Mouse (Mus musculus) thymus, adult 2 months (tissue): ENCODE data around the gene Gm20716.

Experiments used
- CTCF ChIP-seq: fragments of 200-500 bp; IDR thresholded peaks from 2 replicates; pipeline ENCODE4 v1.5.1; 2012; ENCODE audit warnings: mild to moderate bottlenecking, control low read depth, low read length, moderate library complexity, borderline replicate concordance; ENCODE audit not compliant: control insufficient read depth, poor library complexity, insufficient read depth; ENCODE audit errors: extremely low read depth
- POLR2A ChIP-seq: fragments of 200-500 bp; IDR thresholded peaks from 2 replicates; pipeline ENCODE4 v1.6.1; 2012; ENCODE audit warnings: mild to moderate bottlenecking, low read length, control low read depth, moderate library complexity; ENCODE audit not compliant: control insufficient read depth, poor library complexity, insufficient read depth; ENCODE audit errors: extremely low read depth

DNA sequence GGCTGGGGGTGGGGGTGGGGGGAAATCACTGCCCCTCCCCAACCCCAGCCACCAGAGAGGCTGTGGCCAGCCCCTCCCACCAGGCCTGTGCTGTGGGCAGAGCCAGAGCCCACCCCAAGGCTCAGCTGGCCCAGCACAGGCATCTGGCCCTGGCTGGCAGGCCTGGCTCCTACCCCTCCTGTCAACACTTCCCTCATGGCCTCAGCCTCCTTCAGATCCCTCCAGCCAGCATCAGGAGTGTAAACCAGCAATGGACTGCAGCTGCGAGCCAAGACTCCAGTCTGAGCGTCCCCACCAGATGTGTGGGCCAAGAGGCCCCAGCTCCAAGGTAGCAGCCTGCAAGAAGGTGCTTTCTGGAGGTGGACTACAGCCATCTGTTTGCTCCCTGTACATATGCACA, 84.7 kb downstream of the Gm20716 start:
- TF ChIP-seq CTCF = no peak
- no peak for TF ChIP-seq POLR2A
